Mouse (Mus musculus) heart, postnatal 0 days (tissue): ENCODE results near the gene Snx27. TPM values are rescaled to one million over a fixed set of nuclear protein-coding genes. Genes with fewer than 3 reads are reported as not detected.
A peak's percentile ranks its signal among the peaks of the same experiment; 100 is the strongest.

ENCODE experiments used
- ATAC-seq: fragments of 200-750 bp; cut with Nextera tagmentation; 2 replicates; pipeline ENCODE4 v1.8.0; 2017; ENCODE audit warnings: low read depth, moderate number of reproducible peaks, moderate library complexity; ENCODE audit not compliant: insufficient read depth
- DNase-seq: peaks from one replicate; pipeline ENCODE4 v3.0.0-alpha.2; 2016; ENCODE audit warnings: low spot score
- H3K27ac ChIP-seq: fragments of 300-500 bp; sonication (generic); 2 replicates; pipeline ENCODE4 v1.5.1; 2014; ENCODE audit warnings: low read depth, mild to moderate bottlenecking
- H3K27me3 ChIP-seq: fragments of 300-500 bp; sonication (generic); 2 replicates; pipeline ENCODE4 v1.6.1; 2014; ENCODE audit warnings: low read length, mixed read lengths; ENCODE audit not compliant: control insufficient read depth, insufficient read depth
- H3K36me3 ChIP-seq: fragments of 300-500 bp; sonication (generic); replicated peaks from 2 replicates; pipeline ENCODE4 v1.6.1; 2014; ENCODE audit warnings: low read length, mixed read lengths; ENCODE audit not compliant: control insufficient read depth, insufficient read depth
- H3K4me1 ChIP-seq: fragments of 300-500 bp; sonication (generic); 2 replicates; pipeline ENCODE4 v1.6.1; 2014; ENCODE audit warnings: antibody characterized with exemption; ENCODE audit not compliant: control insufficient read depth, insufficient read depth
- H3K4me2 ChIP-seq: fragments of 300-500 bp; sonication (generic); 2 replicates; pipeline ENCODE4 v1.6.1; 2014; ENCODE audit warnings: low read depth, mild to moderate bottlenecking, low read length, moderate library complexity
- H3K4me3 ChIP-seq: fragments of 300-500 bp; sonication (generic); 2 replicates; pipeline ENCODE4 v1.5.1; 2014; ENCODE audit warnings: low read depth, low read length
- H3K9ac ChIP-seq: fragments of 300-500 bp; sonication (generic); replicated peaks from 2 replicates; pipeline ENCODE4 v1.6.1; 2014; ENCODE audit warnings: low read depth, low read length, mixed read lengths
- H3K9me3 ChIP-seq: fragments of 300-500 bp; sonication (generic); replicated peaks from 2 replicates; pipeline ENCODE4 v1.6.1; 2016; ENCODE audit warnings: low read length; ENCODE audit not compliant: control insufficient read depth
- CTCF ChIP-seq: IDR thresholded peaks from 2 replicates; pipeline ENCODE4 v1.5.1; 2016; ENCODE audit warnings: antibody characterized with exemption, control low read depth, low read depth
- EP300 ChIP-seq: IDR thresholded peaks from 2 replicates; pipeline ENCODE4 v1.6.1; 2016; ENCODE audit warnings: antibody characterized with exemption, low read depth
- WGBS: fragments of 180-500 bp; shearing (Covaris S2); extraction: QIAGEN DNeasy Blood & Tissue Kit; methylation state at CpG from one replicate; pipeline ENCODE4 v1.1.7; 2014; 5-methylcytosine and 5-hydroxymethylcytosine counted together
- polyA plus RNA-seq: library from polyadenylated mRNA; unstranded; fragments of >200 nt; fragmentation: Nextera tagmentation; extraction: Ambion mirVana; gene quantifications from 2 replicates; pipeline ENCODE4 v1.2.1, GENCODE M21; 2015
- total RNA-seq: library from RNA; depleted of rRNA; stranded (reverse); fragments of >200 nt; gene quantifications from 2 replicates; pipeline ENCODE4 v1.2.3, GENCODE M21; 2014; ENCODE audit warnings: low replicate concordance

Gene Snx27
- total and polyA plus RNA-seq, 2 experiments from 2014 or later, result 17.2 to 18.1 TPM

DNA sequence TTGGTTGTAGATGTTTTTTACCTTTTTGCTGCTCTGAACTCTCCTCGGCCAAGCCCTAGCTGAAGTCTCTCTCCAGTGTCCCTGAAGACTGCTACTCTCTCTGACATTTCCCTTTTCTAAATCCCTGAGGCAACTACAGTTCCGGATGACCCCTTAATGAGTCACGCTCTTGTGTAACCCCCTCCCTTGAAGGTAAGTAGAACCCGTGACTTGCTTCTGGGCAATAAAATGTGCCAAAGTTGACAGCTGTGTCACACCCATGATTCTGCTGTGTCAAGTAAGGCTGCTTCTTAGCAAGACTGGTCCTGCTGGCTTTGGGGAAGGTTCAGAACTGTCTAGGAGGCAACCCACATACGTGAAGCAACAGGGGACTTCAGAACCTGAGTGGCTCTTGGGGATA lies 5.4 kb upstream of the Snx27 start:
- DNase-seq, result no peak
- Histone ChIP-seq H3K4me1 (no peaks in the 10 kb centered on the region), H3K27ac (no peak overlapping the region), H3K4me2 (no peak overlapping the region), H3K9me3 (no peaks in the 10 kb centered on the region), H3K4me3 (no peak overlapping the region), H3K9ac (no peak overlapping the region), H3K36me3 (no peaks in the 10 kb centered on the region), H3K27me3 (no peaks in the 10 kb centered on the region)
- no peak for ATAC-seq
- 70% methylated on average over 5 of the region's 5 CpGs for WGBS
- TF ChIP-seq CTCF (no peak), EP300 (no peak)

DNA sequence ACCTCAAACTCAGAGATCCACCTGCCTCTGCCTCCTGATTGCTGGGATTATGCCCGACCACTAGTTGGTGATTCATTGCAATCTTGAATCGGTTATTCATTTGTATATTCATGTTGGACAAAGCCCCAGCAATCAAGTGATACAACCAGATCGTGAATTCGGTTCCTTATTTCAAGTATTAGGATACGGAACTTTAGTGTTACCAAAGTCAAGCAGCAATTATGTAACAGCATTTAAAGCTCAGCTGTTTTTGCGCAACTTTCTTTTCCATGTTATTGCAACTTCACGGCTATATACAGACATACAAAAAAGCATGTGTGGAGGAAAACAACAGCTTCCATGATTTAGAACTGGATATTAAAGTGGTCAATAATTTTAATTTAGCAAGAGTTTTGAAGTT lies 428 bp upstream of the Snx27 start:
- WGBS, result 69% methylated on average over 7 of the region's 7 CpGs
- peaks cover 11% of the 10 kb centered on the region for H3K4me1 ChIP-seq
- H3K27me3 ChIP-seq, result no peaks in the 10 kb centered on the region
- peak overlapping the region; percentile 72 for H3K4me3 ChIP-seq
- TF ChIP-seq CTCF, result no peak
- no peak for TF ChIP-seq EP300
- H3K4me2 ChIP-seq, result no peak overlapping the region
- no peak for ATAC-seq
- H3K9me3 ChIP-seq, result no peaks in the 10 kb centered on the region
- no peak for DNase-seq
- H3K36me3 ChIP-seq, result no peaks in the 10 kb centered on the region
- no peak overlapping the region for H3K27ac ChIP-seq
- H3K9ac ChIP-seq, result no peak overlapping the region

DNA sequence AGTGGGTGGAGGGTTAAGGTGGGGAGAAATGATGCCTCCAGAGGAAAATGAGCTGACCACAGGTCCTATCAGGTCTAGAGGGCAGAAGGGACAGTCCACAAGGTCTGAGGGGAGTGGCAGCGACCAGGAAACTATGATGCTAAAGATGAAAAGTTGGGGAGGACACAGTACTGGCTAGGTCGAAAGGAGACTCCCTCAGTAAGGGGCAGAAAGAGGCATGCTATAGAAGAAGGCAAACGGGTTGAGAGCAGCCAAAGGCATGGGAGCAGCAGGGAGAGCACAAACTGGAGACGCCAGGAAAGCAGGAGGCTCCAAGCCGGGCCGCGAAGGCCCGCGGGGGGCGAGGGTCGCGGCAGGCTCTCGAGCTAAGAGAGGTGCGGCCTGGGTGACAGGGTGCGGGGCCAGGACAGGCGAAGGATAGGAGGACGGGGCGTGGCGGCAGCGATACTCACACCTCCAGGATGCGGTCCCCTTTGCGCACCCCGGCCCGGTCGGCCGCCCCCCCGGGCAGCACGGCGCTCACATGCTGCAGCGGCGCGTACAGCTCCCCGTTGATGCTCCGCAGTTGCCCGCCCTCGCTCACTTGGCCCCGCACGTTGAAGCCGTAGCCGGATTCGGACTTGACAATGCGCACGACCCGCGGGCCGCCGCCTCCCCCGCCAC lies 592 bp downstream of the Snx27 start:
- DNase-seq (peak; percentile 38), ATAC-seq (peak; percentile 67)
- Histone ChIP-seq H3K4me2 (peak overlapping the region; percentile 82), H3K4me1 (peaks cover 11% of the 10 kb centered on the region), H3K27me3 (no peaks in the 10 kb centered on the region), H3K27ac (peak overlapping the region; percentile 80), H3K4me3 (peak overlapping the region; percentile 72), H3K36me3 (no peaks in the 10 kb centered on the region), H3K9ac (peak overlapping the region; percentile 74), H3K9me3 (no peaks in the 10 kb centered on the region)
- no peak for TF ChIP-seq CTCF
- no peak for TF ChIP-seq EP300
- under 1% methylated on average over 38 of the region's 48 CpGs for WGBS

DNA sequence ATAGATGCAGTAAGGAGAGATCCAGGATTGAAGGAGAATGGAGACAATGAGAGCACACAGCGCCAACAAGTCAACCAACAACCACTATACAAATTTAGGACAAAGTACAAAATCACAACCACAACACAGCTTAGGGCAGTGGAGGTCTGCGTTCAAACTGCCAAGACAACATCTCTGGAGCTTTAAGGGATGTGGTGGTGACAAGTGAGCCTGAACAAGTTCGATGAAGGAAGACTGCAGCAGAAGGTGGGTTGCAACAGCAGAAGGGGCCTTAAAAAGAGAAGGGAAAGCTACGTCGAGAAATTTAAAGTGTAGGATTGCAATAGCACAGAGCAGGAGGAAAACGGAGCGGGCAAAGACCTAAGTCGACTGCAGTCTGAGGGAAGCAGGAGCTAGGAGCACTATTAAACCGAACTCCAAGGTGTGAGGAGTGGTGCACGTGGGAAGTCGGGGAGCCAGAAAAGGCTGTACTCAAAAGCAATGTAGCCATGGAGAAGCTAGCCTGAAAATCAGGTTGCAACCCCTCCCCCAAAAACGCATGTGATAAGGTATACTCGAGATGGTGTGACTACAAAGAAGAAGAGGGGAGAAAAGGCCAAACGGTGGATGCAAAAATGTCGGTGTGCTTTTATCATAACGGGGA lies 1.3 kb downstream of the Snx27 start:
- Histone ChIP-seq H3K4me3 (peak overlapping the region; percentile 72), H3K9ac (peak overlapping the region; percentile 74), H3K4me1 (peaks cover 11% of the 10 kb centered on the region), H3K36me3 (no peaks in the 10 kb centered on the region), H3K27me3 (no peaks in the 10 kb centered on the region), H3K9me3 (no peaks in the 10 kb centered on the region), H3K4me2 (peak overlapping the region; percentile 82), H3K27ac (0 out of 2 replicates have a peak overlapping the region, but pooled peaks have one; percentile 80)
- ATAC-seq (no peak), DNase-seq (peak; percentile 23)
- WGBS, result 4% methylated on average over 16 of the region's 16 CpGs
- TF ChIP-seq EP300, result no peak
- no peak for TF ChIP-seq CTCF

DNA sequence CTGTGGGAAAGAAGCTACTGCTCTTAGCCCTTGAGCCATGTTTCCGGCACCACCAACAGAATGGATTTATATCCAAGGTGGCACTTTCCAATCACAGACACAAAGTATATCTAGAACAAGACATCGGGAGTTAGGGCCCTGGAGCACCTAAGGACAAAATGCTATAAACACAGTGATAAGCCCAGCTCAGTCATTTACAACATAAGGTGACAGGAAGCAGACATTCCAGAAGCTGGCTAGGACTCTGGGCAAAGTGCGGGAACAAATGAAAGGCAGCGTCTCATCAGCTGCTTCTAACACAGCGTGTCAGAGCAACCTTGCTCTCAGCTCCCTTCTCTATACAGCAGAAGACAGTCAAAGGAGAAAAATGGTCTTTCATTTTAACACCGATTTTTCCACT lies 8.0 kb downstream of the Snx27 start:
- Histone ChIP-seq H3K27me3 (no peaks in the 10 kb centered on the region), H3K4me2 (no peak overlapping the region), H3K4me1 (no peaks in the 10 kb centered on the region), H3K36me3 (no peaks in the 10 kb centered on the region), H3K4me3 (no peak overlapping the region), H3K9me3 (no peaks in the 10 kb centered on the region), H3K27ac (no peak overlapping the region), H3K9ac (no peak overlapping the region)
- WGBS, result 59% methylated on average over 6 of the region's 6 CpGs
- ATAC-seq, result no peak
- no peak for DNase-seq
- TF ChIP-seq EP300, result no peak
- no peak for TF ChIP-seq CTCF
